Mouse (Mus musculus) megakaryocyte-erythroid progenitor cell, adult 5 weeks (primary cell): ENCODE results near the gene Gm10974. TPM values are rescaled to one million over a fixed set of nuclear protein-coding genes. Genes with fewer than 3 reads are reported as not detected.

Source experiments
- polyA plus RNA-seq: library from polyadenylated mRNA; stranded (reverse); fragments of >175 nt; gene quantifications from 2 replicates; pipeline ENCODE4 v1.2.3, GENCODE M21; 2012

Gene Gm10974
- not detected in 2 replicates for polyA plus RNA-seq

GRCm38 (mm10) chr7:66365904-66366303 lies at the start of gene Gm10974:
Gm10974 (plus strand) TSS chr7:66365905.

GRCm38 (mm10) chr7:66387813-66388521 lies 22.3 kb downstream of the Gm10974 start, which contains the start of gene Lrrk1:
Lrrk1 (minus strand) TSS chr7:66388350.

GRCm38 (mm10) chr7:66427437-66428161 lies 61.9 kb downstream of the Gm10974 start, which contains the start of gene Aldh1a3:
Aldh1a3 (minus strand) TSS chr7:66427517.

Other genes starting within 250 kb of the Gm10974 start
- gene Lrrk1, start 22.4 kb downstream of the Gm10974 start, polyA plus RNA-seq = 7.6 and 9.6 TPM in 2 replicates
- gene Aldh1a3, start 61.6 kb downstream of the Gm10974 start, polyA plus RNA-seq = 0.14 TPM in 2 replicates